Mouse (Mus musculus): ENCODE measurements around the gene Hspb11. TPM values are rescaled to one million over a fixed set of nuclear protein-coding genes. Genes with fewer than 3 reads are reported as not detected.

Gene Hspb11
- polyA plus RNA-seq, 1 experiment from 2014 or later, result 51.1 TPM

DNA sequence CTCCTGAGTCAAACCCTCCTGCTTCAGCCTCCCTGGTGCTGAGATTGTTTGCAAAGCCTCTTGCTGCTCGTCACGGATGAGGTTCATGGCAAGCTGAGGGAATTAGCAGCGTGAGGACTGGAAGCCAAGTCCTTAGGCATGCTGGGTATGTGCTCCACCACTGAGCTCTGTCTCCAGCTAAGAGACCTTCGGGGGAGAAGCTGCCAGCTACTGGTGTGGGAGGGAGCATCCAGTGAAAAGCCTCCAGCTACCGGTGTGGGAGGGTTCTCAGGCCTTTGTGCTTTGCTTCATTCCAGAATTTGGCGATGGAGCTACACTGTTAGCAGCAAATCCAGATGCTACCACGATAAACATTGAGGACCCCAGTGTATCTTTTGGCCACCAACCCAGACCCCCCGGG, 65.3 kb downstream of the Hspb11 start:
- H3K4me3 ChIP-seq (replicated peaks), result no peak overlapping the region
- no peak overlapping the region for H3K27ac ChIP-seq
- no peak for ATAC-seq (ENCODE audit: insufficient number of reproducible peaks, insufficient read depth, low FRiP score, low TSS enrichment, low read depth)
- peaks cover 10% of the 10 kb centered on the region for H3K4me1 ChIP-seq (replicated peaks)
- 80% methylated on average over 8 of the region's 8 CpGs for WGBS
- H3K9me3 ChIP-seq, result no peaks in the 10 kb centered on the region
- H3K9ac ChIP-seq (replicated peaks), result no peak overlapping the region
- no peaks in the 10 kb centered on the region for H3K27me3 ChIP-seq
- H3K4me2 ChIP-seq, result no peak overlapping the region
- H3K36me3 ChIP-seq, result peaks cover 67% of the 10 kb centered on the region

DNA sequence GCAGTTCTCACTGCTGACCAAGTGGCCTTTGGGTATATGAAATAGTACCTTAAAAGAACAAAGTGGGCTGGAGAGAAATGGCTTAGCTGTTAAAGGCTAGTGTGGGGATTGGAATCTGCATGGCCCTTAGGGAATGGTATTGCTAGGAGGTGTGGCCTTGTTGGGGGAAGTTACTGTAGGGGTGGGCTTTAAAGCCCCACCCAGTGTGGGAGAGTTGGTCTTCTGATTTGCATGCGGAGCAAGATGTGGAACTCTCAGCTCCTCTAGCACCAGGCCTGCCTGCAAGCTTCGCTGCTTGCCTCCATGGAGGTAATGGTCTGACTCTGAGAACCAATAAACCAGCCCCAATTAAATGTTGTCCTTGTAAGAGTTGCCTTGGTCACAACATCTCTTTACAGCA, 67.6 kb downstream of the Hspb11 start:
- peaks cover 79% of the 10 kb centered on the region for H3K36me3 ChIP-seq
- 61% methylated on average over 2 of the region's 2 CpGs for WGBS
- H3K27ac ChIP-seq, result no peak overlapping the region
- H3K4me2 ChIP-seq, result no peak overlapping the region
- H3K27me3 ChIP-seq, result no peaks in the 10 kb centered on the region
- no peak overlapping the region for H3K9ac ChIP-seq (replicated peaks)
- ATAC-seq (ENCODE audit: insufficient number of reproducible peaks, insufficient read depth, low FRiP score, low TSS enrichment, low read depth), result no peak
- no peaks in the 10 kb centered on the region for H3K4me1 ChIP-seq (replicated peaks)
- H3K9me3 ChIP-seq, result no peaks in the 10 kb centered on the region
- no peak overlapping the region for H3K4me3 ChIP-seq (replicated peaks)

DNA sequence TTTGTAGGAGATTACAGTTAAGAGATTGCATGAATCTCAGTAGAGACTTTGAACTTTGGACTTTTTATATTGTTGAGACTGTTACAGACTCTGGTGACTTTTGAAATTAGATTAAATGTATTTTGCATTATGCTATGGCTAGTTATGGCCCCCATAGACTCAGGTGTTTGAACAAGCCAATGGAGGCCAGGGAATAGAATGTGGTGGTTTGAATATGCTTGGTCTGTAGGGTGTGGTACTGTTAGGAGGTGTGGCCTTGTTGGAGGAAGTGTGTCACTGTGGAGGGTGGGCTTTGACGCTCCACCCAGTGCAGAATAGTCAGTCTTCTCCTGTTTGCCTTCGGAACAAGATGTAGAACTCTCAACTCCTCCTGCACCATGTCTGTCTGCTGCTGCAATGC, 69.7 kb downstream of the Hspb11 start:
- Histone ChIP-seq H3K4me3 (replicated peaks) (no peak overlapping the region), H3K27ac (no peak overlapping the region), H3K27me3 (no peaks in the 10 kb centered on the region), H3K4me1 (replicated peaks) (no peaks in the 10 kb centered on the region), H3K9me3 (no peaks in the 10 kb centered on the region), H3K4me2 (no peak overlapping the region), H3K36me3 (peaks cover 75% of the 10 kb centered on the region), H3K9ac (replicated peaks) (no peak overlapping the region)
- 91% methylated on average over 2 of the region's 2 CpGs for WGBS
- no peak for ATAC-seq (ENCODE audit: insufficient number of reproducible peaks, insufficient read depth, low FRiP score, low TSS enrichment, low read depth)

DNA sequence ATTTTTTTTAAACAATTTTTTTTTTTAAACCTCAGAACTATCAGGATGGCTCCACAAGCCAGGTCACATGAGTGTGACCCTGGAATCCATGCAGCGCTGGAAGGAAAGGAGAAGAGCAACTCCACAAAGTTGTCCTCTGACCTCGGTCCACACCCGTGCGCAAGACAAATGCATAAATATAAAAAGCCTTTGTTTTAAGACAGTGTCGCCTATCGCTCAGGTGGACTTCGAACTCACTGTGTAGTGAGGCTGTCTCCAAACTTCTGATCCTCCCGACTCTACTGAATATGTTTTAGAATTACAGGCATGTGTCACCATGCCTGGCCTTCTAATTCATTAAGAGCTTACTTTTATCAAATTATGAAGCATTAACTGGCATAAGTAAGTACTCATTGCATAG, 75.1 kb downstream of the Hspb11 start:
- Histone ChIP-seq H3K4me3 (replicated peaks) (no peak overlapping the region), H3K4me1 (replicated peaks) (no peaks in the 10 kb centered on the region), H3K36me3 (peaks cover 34% of the 10 kb centered on the region), H3K4me2 (no peak overlapping the region), H3K9ac (replicated peaks) (no peak overlapping the region), H3K27me3 (no peaks in the 10 kb centered on the region), H3K27ac (no peak overlapping the region), H3K9me3 (peaks cover 1% of the 10 kb centered on the region; the same call in 1 of the 2 replicates)
- 94% methylated on average over 8 of the region's 8 CpGs for WGBS
- ATAC-seq (ENCODE audit: insufficient number of reproducible peaks, insufficient read depth, low FRiP score, low TSS enrichment, low read depth), result no peak

Other genes starting within 250 kb of the Hspb11 start
- 97.8 and 102 TPM in 2 replicates for gene Mrpl37, start 186.7 kb upstream of the Hspb11 start, polyA plus RNA-seq (2016; fragmentation: Nextera tagmentation; extraction: Ambion mirVana)
- 4.6 and 7.1 TPM in 2 replicates for gene Cyb5rl, start 186.6 kb upstream of the Hspb11 start, polyA plus RNA-seq (2016; fragmentation: Nextera tagmentation; extraction: Ambion mirVana)
- not detected in 2 replicates for gene Cdcp2, start 156.7 kb upstream of the Hspb11 start, polyA plus RNA-seq (2016; fragmentation: Nextera tagmentation; extraction: Ambion mirVana)
- 336 and 348 TPM in 2 replicates for gene Tmem59, start 75.2 kb upstream of the Hspb11 start, polyA plus RNA-seq (2016; fragmentation: Nextera tagmentation; extraction: Ambion mirVana)
- 18.6 and 24.7 TPM in 2 replicates for gene Tceanc2, start 74.5 kb upstream of the Hspb11 start, polyA plus RNA-seq (2016; fragmentation: Nextera tagmentation; extraction: Ambion mirVana)
- not detected in 2 replicates for gene Ldlrad1, start 44.4 kb upstream of the Hspb11 start, polyA plus RNA-seq (2016; fragmentation: Nextera tagmentation; extraction: Ambion mirVana)
- 107 and 111 TPM in 2 replicates for gene Lrrc42, start 61 bp upstream of the Hspb11 start, polyA plus RNA-seq (2016; fragmentation: Nextera tagmentation; extraction: Ambion mirVana)
- not detected in 2 replicates for gene Dio1, start 53.6 kb downstream of the Hspb11 start, polyA plus RNA-seq (2016; fragmentation: Nextera tagmentation; extraction: Ambion mirVana)
- gene Yipf1, start 60.8 kb downstream of the Hspb11 start, polyA plus RNA-seq (2016; fragmentation: Nextera tagmentation; extraction: Ambion mirVana), result 44.1 and 48.5 TPM in 2 replicates
- 37.5 and 39.4 TPM in 2 replicates for gene Ndc1, start 114.2 kb downstream of the Hspb11 start, polyA plus RNA-seq (2016; fragmentation: Nextera tagmentation; extraction: Ambion mirVana)
- gene Glis1, start 181.0 kb downstream of the Hspb11 start, polyA plus RNA-seq (2016; fragmentation: Nextera tagmentation; extraction: Ambion mirVana), result 12.0 and 13.4 TPM in 2 replicates